Mouse (Mus musculus) heart, adult 2 months (tissue): ENCODE data around the gene 1700018F24Rik.

ENCODE experiments used
- CTCF ChIP-seq: fragments of 200-600 bp; IDR thresholded peaks from 2 replicates; pipeline ENCODE4 v1.8.1; 2022; ENCODE audit warnings: antibody characterized with exemption, mild to moderate bottlenecking, moderate library complexity
- EP300 ChIP-seq: fragments of 200-500 bp; IDR thresholded peaks from 2 replicates; pipeline ENCODE4 v1.6.1; 2011; ENCODE audit warnings: low read depth, low read length, control low read depth; ENCODE audit not compliant: insufficient read depth
- POLR2A ChIP-seq: fragments of 200-500 bp; IDR thresholded peaks from 2 replicates; pipeline ENCODE4 v1.6.1; 2011; ENCODE audit warnings: mild to moderate bottlenecking, low read depth, low read length, control low read depth; ENCODE audit not compliant: insufficient read depth

- no peak for TF ChIP-seq POLR2A
- no peak for TF ChIP-seq CTCF
- no peak for TF ChIP-seq EP300
Observed at GRCm38 (mm10) chr5:145059524-145059923, 16.7 kb downstream of the 1700018F24Rik start.
